Mouse (Mus musculus) forebrain, postnatal 0 days (tissue): ENCODE measurements around the gene Xntrpc. TPM values are rescaled to one million over a fixed set of nuclear protein-coding genes. Genes with fewer than 3 reads are reported as not detected.

Source experiments
- ATAC-seq: fragments of 200-750 bp; cut with Nextera tagmentation; 2 replicates; pipeline ENCODE4 v1.8.0; 2017; ENCODE audit warnings: mild to moderate bottlenecking, moderate library complexity
- DNase-seq: peaks from one replicate; pipeline ENCODE4 v3.0.0-alpha.2; 2015
- H3K27ac ChIP-seq: fragments of 300-500 bp; sonication (generic); 2 replicates; pipeline ENCODE4 v1.5.1; 2014; ENCODE audit warnings: low read depth, mild to moderate bottlenecking, antibody characterized with exemption, low read length, moderate library complexity, mixed read lengths
- H3K27me3 ChIP-seq: fragments of 300-500 bp; sonication (generic); 2 replicates; pipeline ENCODE4 v1.6.1; 2014; ENCODE audit warnings: mild to moderate bottlenecking, low read length, mixed read lengths; ENCODE audit not compliant: insufficient read depth
- H3K36me3 ChIP-seq: fragments of 300-500 bp; sonication (generic); 2 replicates; pipeline ENCODE4 v1.6.1; 2014; ENCODE audit warnings: mild to moderate bottlenecking, moderate library complexity; ENCODE audit not compliant: insufficient read depth
- H3K4me1 ChIP-seq: fragments of 300-500 bp; sonication (generic); 2 replicates; pipeline ENCODE4 v1.6.1; 2014; ENCODE audit warnings: antibody characterized with exemption; ENCODE audit not compliant: insufficient read depth
- H3K4me2 ChIP-seq: fragments of 300-500 bp; sonication (generic); 2 replicates; pipeline ENCODE4 v1.6.1; 2014; ENCODE audit warnings: low read depth, mild to moderate bottlenecking, moderate library complexity
- H3K4me3 ChIP-seq: fragments of 300-500 bp; sonication (generic); 2 replicates; pipeline ENCODE4 v1.5.1; 2014; ENCODE audit warnings: low read depth, low read length, mixed read lengths
- H3K9ac ChIP-seq: fragments of 300-500 bp; sonication (generic); 2 replicates; pipeline ENCODE4 v1.6.1; 2014; ENCODE audit warnings: mild to moderate bottlenecking
- H3K9me3 ChIP-seq: fragments of 300-500 bp; sonication (generic); 2 replicates; pipeline ENCODE4 v1.6.1; 2016; ENCODE audit warnings: low read length
- CTCF ChIP-seq: sonication (generic); IDR thresholded peaks from 2 replicates; pipeline ENCODE4 v1.5.1; 2016; ENCODE audit warnings: antibody characterized with exemption, control low read depth, low read depth
- WGBS: fragments of 180-500 bp; shearing (Covaris S2); extraction: QIAGEN DNeasy Blood & Tissue Kit; methylation state at CpG from one replicate; pipeline ENCODE4 v1.1.7; 2014; 5-methylcytosine and 5-hydroxymethylcytosine counted together
- polyA plus RNA-seq: library from polyadenylated mRNA; unstranded; fragments of >200 nt; fragmentation: Nextera tagmentation; extraction: Ambion mirVana; gene quantifications from 2 replicates; pipeline ENCODE4 v1.2.1, GENCODE M21; 2015
- total RNA-seq: library from RNA; depleted of rRNA; stranded (reverse); fragments of >200 nt; gene quantifications from 2 replicates; pipeline ENCODE4 v1.2.3, GENCODE M21; 2014

Xntrpc gene
- total and polyA plus RNA-seq, 2 experiments from 2014 or later = 0.58 to 1.3 TPM

- Histone ChIP-seq H3K4me2 (no peak overlapping the region), H3K36me3 (peaks cover 69% of the 10 kb centered on the region), H3K27ac (no peak overlapping the region), H3K4me1 (no peaks in the 10 kb centered on the region), H3K4me3 (no peak overlapping the region), H3K9ac (no peak overlapping the region), H3K27me3 (no peaks in the 10 kb centered on the region), H3K9me3 (no peaks in the 10 kb centered on the region)
- no peak for DNase-seq
- ATAC-seq = no peak
- 89% methylated on average over 8 of the region's 8 CpGs for WGBS
- TF ChIP-seq CTCF = no peak
Observed at GRCm38 (mm10) chr7:102080311-102080710, 14.8 kb downstream of the Xntrpc start.

GRCm38 (mm10) chr7:102081784-102082183 lies 16.3 kb downstream of the Xntrpc start:
- 96% methylated on average over 5 of the region's 5 CpGs for WGBS
- DNase-seq (no peak), ATAC-seq (no peak)
- Histone ChIP-seq H3K4me1 (no peaks in the 10 kb centered on the region), H3K27me3 (no peaks in the 10 kb centered on the region), H3K4me3 (no peak overlapping the region), H3K36me3 (peaks cover 62% of the 10 kb centered on the region), H3K27ac (no peak overlapping the region), H3K9me3 (no peaks in the 10 kb centered on the region), H3K9ac (no peak overlapping the region), H3K4me2 (no peak overlapping the region)
- no peak for TF ChIP-seq CTCF

GRCm38 (mm10) chr7:102082816-102083215 lies 17.3 kb downstream of the Xntrpc start, which contains the start of gene Trpc2:
Gene Trpc2 (plus strand): TSS chr7:102083116.
- 86% methylated on average over 5 of the region's 5 CpGs for WGBS
- no peak within 1 kb of the TSS for H3K9ac ChIP-seq
- TF ChIP-seq CTCF = no peak
- peaks cover 52% of the 10 kb centered on the region for H3K36me3 ChIP-seq
- H3K9me3 ChIP-seq = no peaks in the 10 kb centered on the region
- H3K4me3 ChIP-seq = no peak within 1 kb of the TSS
- H3K27ac ChIP-seq = no peak within 1 kb of the TSS
- ATAC-seq = no peak
- H3K4me2 ChIP-seq = no peak within 1 kb of the TSS
- no peaks in the 10 kb centered on the region for H3K4me1 ChIP-seq
- H3K27me3 ChIP-seq = no peaks in the 10 kb centered on the region
- no peak for DNase-seq

- H3K9me3 ChIP-seq = no peaks in the 10 kb centered on the region
- DNase-seq (no peak), ATAC-seq (no peak)
- no peak overlapping the region for H3K4me2 ChIP-seq
- H3K27ac ChIP-seq = no peak overlapping the region
- peaks cover 46% of the 10 kb centered on the region for H3K36me3 ChIP-seq
- H3K9ac ChIP-seq = no peak overlapping the region
- TF ChIP-seq CTCF = no peak
- no peaks in the 10 kb centered on the region for H3K4me1 ChIP-seq
- no peak overlapping the region for H3K4me3 ChIP-seq
- WGBS = 93% methylated on average over 26 of the region's 26 CpGs
- no peaks in the 10 kb centered on the region for H3K27me3 ChIP-seq
Observed at GRCm38 (mm10) chr7:102084041-102084696, 18.7 kb downstream of the Xntrpc start.

GRCm38 (mm10) chr7:102087336-102087735 lies 21.8 kb downstream of the Xntrpc start:
- no peak overlapping the region for H3K27ac ChIP-seq
- no peak for TF ChIP-seq CTCF
- no peaks in the 10 kb centered on the region for H3K4me1 ChIP-seq
- no peak overlapping the region for H3K4me3 ChIP-seq
- ATAC-seq (no peak), DNase-seq (no peak)
- H3K9ac ChIP-seq = no peak overlapping the region
- 85% methylated on average over 4 of the region's 4 CpGs for WGBS
- no peaks in the 10 kb centered on the region for H3K27me3 ChIP-seq
- no peaks in the 10 kb centered on the region for H3K9me3 ChIP-seq
- H3K36me3 ChIP-seq = peaks cover 25% of the 10 kb centered on the region
- H3K4me2 ChIP-seq = no peak overlapping the region

DNA sequence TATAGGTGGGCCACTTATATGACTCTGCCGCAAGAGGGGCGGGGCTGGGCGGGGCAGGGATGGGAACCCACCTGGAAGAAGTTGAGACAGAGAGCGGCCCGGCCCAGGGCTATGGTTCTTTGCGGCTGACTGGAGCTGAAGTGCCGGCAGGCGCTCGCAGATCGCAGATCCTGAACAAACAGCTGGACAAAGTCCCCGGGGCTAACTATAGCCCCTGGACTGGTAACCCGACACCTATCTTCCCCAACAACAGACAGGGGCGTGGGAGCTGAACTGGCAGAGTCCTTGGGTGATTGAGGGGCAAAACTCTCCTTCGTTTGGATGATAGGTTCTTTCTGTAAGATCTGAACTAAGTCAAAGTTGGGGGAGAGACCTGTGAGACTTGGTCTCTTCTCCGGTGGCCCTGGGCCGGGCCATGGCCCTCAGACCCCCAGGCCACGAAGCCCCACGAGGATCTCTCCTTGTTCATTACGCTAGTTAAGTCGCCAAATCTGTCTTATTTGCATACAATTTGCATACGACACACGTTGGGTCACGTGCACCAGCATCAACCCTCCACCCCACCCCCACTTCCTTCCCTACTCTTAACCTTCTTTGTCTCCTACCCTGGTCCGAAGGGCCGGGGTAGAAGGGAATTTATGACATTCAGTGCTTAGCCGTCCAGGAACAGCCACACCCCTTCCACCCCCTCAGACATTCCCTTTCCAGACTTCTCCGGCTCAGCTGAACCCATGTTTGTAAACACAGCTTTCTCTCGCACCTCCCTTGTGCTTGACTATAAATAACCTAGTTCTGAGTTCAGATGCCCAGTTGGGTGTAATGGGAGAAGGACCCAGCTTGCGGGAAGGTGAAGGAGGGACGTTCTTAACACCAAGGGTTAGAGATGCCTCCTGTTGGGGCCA lies 34.5 kb downstream of the Xntrpc start:
- Histone ChIP-seq H3K9me3 (no peaks in the 10 kb centered on the region), H3K36me3 (no peaks in the 10 kb centered on the region), H3K4me1 (0 out of 2 replicates have a peak, but pooled peaks cover 7% of the 10 kb centered on the region), H3K27ac (no peak overlapping the region), H3K27me3 (no peaks in the 10 kb centered on the region), H3K9ac (no peak overlapping the region), H3K4me2 (peak overlapping the region; percentile 40), H3K4me3 (peak overlapping the region; percentile 1)
- DNase-seq (peak; percentile 21), ATAC-seq (peak; percentile 78)
- TF ChIP-seq CTCF = no peak
- WGBS = 5% methylated on average over 30 of the region's 30 CpGs

DNA sequence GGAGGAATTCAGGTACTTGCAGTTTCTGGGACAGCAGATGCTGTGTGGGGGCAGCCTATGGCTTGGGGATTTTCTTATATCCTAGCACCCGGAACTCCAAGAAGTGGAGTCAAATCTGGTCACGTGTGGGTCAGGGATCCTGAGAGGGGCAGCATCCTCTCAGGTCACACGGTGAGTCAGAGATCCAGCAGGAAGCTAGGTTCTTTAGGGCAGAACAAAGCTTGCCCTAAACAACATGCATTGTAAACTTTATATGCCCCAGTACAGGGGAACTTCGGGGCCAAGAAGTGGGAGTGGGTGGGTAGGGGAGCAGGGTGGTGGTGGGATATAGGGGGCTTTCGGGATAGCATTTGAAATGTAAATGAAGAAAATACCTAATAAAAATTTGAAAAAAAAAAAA lies 35.4 kb downstream of the Xntrpc start:
- ATAC-seq = no peak
- H3K36me3 ChIP-seq = no peaks in the 10 kb centered on the region
- WGBS = 67% methylated on average over 5 of the region's 5 CpGs

More for the DNA sequence above, 35.4 kb downstream of the Xntrpc start:
- H3K4me2 ChIP-seq = no peak overlapping the region
- no peaks in the 10 kb centered on the region for H3K9me3 ChIP-seq
- H3K4me3 ChIP-seq = no peak overlapping the region
- DNase-seq = no peak
- 0 out of 2 replicates have a peak, but pooled peaks cover 7% of the 10 kb centered on the region for H3K4me1 ChIP-seq
- no peak for TF ChIP-seq CTCF
- H3K9ac ChIP-seq = no peak overlapping the region
- no peak overlapping the region for H3K27ac ChIP-seq
- H3K27me3 ChIP-seq = no peaks in the 10 kb centered on the region
